Mouse (Mus musculus) liver, adult 2 months (tissue): ENCODE measurements at regions not wholly inside any gene's neighbourhood (a gene's known extent, or its start where the extent isn't known, plus 50 kb on each side); places are given as distances from the start of the nearest gene placed in this dataset.

ENCODE experiments used
- DNase-seq: peaks from one replicate; pipeline ENCODE4 v3.0.0-alpha.2; 2011; ENCODE audit warnings: low read depth, low spot score; ENCODE audit errors: extremely low read depth
- H3K27ac ChIP-seq: fragments of 200-500 bp; replicated peaks from 2 replicates; pipeline ENCODE4 v1.5.1; 2012; ENCODE audit warnings: low read depth, mild to moderate bottlenecking, control low read depth, inconsistent platforms, low read length; ENCODE audit not compliant: insufficient read depth
- H3K27me3 ChIP-seq: fragments of 200-500 bp; 2 replicates; pipeline ENCODE4 v1.6.1; 2012; ENCODE audit warnings: mild to moderate bottlenecking, moderate library complexity, low read length, inconsistent platforms; ENCODE audit not compliant: control insufficient read depth, insufficient read depth
- H3K36me3 ChIP-seq: fragments of 200-500 bp; 2 replicates; pipeline ENCODE4 v1.6.1; 2012; ENCODE audit warnings: low read length, inconsistent platforms; ENCODE audit not compliant: control insufficient read depth, insufficient read depth
- H3K4me1 ChIP-seq: fragments of 200-500 bp; 2 replicates; pipeline ENCODE4 v1.6.1; 2011; ENCODE audit warnings: low read length; ENCODE audit not compliant: control insufficient read depth, insufficient read depth
- H3K4me3 ChIP-seq: fragments of 200-500 bp; 2 replicates; pipeline ENCODE4 v1.5.1; 2011; ENCODE audit warnings: low read depth, mild to moderate bottlenecking, control low read depth, low read length, moderate library complexity; ENCODE audit not compliant: insufficient read depth
- H3K79me2 ChIP-seq: fragments of 200-500 bp; 2 replicates; pipeline ENCODE4 v1.6.1; 2012; ENCODE audit warnings: inconsistent platforms, mild to moderate bottlenecking, low read length, moderate library complexity; ENCODE audit not compliant: control insufficient read depth, insufficient read depth
- H3K9ac ChIP-seq: fragments of 200-500 bp; 2 replicates; pipeline ENCODE4 v1.6.1; 2012; ENCODE audit warnings: low read depth, mild to moderate bottlenecking, control low read depth, inconsistent platforms, low read length
- CTCF ChIP-seq: fragments of 200-500 bp; IDR thresholded peaks from 2 replicates; pipeline ENCODE4 v1.5.1; 2011; ENCODE audit warnings: low read depth, low read length, control low read depth
- POLR2A ChIP-seq: fragments of 200-500 bp; IDR thresholded peaks from 2 replicates; pipeline ENCODE4 v1.6.1; 2011; ENCODE audit warnings: low read length, control low read depth; ENCODE audit not compliant: insufficient read depth; ENCODE audit errors: extremely low read depth
- WGBS: fragments of 180-500 bp; shearing (Covaris S2); methylation state at CpG from one replicate; pipeline ENCODE4 v1.1.7; 2018; 5-methylcytosine and 5-hydroxymethylcytosine counted together

GRCm38 (mm10) chr16:30758041-30758440, 158.5 kb downstream of the Fam43a start:
- no peaks in the 10 kb centered on the region for H3K27me3 ChIP-seq
- H3K79me2 ChIP-seq = no peaks in the 10 kb centered on the region
- TF ChIP-seq CTCF = no peak
- TF ChIP-seq POLR2A = no peak
- WGBS = 71% methylated on average over 6 of the region's 6 CpGs
- peaks cover 5% of the 10 kb centered on the region for H3K4me1 ChIP-seq
- H3K4me3 ChIP-seq = no peak overlapping the region
- no peaks in the 10 kb centered on the region for H3K36me3 ChIP-seq
- no peak overlapping the region for H3K9ac ChIP-seq
- H3K27ac ChIP-seq = no peak overlapping the region
- no peak for DNase-seq

- Histone ChIP-seq H3K27ac (no peak overlapping the region), H3K36me3 (no peaks in the 10 kb centered on the region), H3K4me3 (no peak overlapping the region), H3K27me3 (no peaks in the 10 kb centered on the region), H3K4me1 (peaks cover 5% of the 10 kb centered on the region), H3K9ac (no peak overlapping the region), H3K79me2 (no peaks in the 10 kb centered on the region)
- no peak for TF ChIP-seq POLR2A
- TF ChIP-seq CTCF = no peak
- DNase-seq = no peak
- WGBS = 95% methylated on average over 8 of the region's 8 CpGs
Observed at GRCm38 (mm10) chr16:30759503-30759902, 160.0 kb downstream of the Fam43a start.

GRCm38 (mm10) chr16:30761201-30761710, 161.7 kb downstream of the Fam43a start:
- H3K27me3 ChIP-seq = no peaks in the 10 kb centered on the region
- TF ChIP-seq POLR2A (no peak), CTCF (no peak)
- WGBS = 82% methylated on average over 8 of the region's 8 CpGs

GRCm38 (mm10) chr16:30762898-30763595, 163.5 kb downstream of the Fam43a start:
- Histone ChIP-seq H3K4me3 (no peak overlapping the region), H3K9ac (no peak overlapping the region), H3K27ac (no peak overlapping the region), H3K27me3 (no peaks in the 10 kb centered on the region), H3K4me1 (no peaks in the 10 kb centered on the region), H3K79me2 (no peaks in the 10 kb centered on the region), H3K36me3 (no peaks in the 10 kb centered on the region)
- TF ChIP-seq POLR2A (no peak), CTCF (no peak)
- WGBS = 89% methylated on average over 14 of the region's 14 CpGs
- no peak for DNase-seq

More at GRCm38 (mm10) chr16:30761201-30761710, 161.7 kb downstream of the Fam43a start:
- no peak for DNase-seq
- H3K79me2 ChIP-seq = no peaks in the 10 kb centered on the region
- H3K27ac ChIP-seq = no peak overlapping the region
- no peaks in the 10 kb centered on the region for H3K36me3 ChIP-seq
- no peak overlapping the region for H3K9ac ChIP-seq
- peaks cover 5% of the 10 kb centered on the region for H3K4me1 ChIP-seq
- no peak overlapping the region for H3K4me3 ChIP-seq

- Histone ChIP-seq H3K79me2 (no peaks in the 10 kb centered on the region), H3K27me3 (no peaks in the 10 kb centered on the region), H3K9ac (no peak overlapping the region), H3K27ac (no peak overlapping the region), H3K36me3 (no peaks in the 10 kb centered on the region), H3K4me3 (no peak overlapping the region), H3K4me1 (peaks cover 9% of the 10 kb centered on the region; the same call in 1 of the 2 replicates)
- no peak for DNase-seq
- 90% methylated on average over 4 of the region's 4 CpGs for WGBS
- TF ChIP-seq CTCF (no peak), POLR2A (no peak)
Observed at GRCm38 (mm10) chr16:30765591-30765990, 166.1 kb downstream of the Fam43a start.

GRCm38 (mm10) chr16:30769007-30769442, 169.5 kb downstream of the Fam43a start:
- Histone ChIP-seq H3K27me3 (no peaks in the 10 kb centered on the region), H3K4me1 (peaks cover 9% of the 10 kb centered on the region; the same call in 1 of the 2 replicates), H3K79me2 (no peaks in the 10 kb centered on the region), H3K9ac (no peak overlapping the region), H3K36me3 (no peaks in the 10 kb centered on the region), H3K4me3 (no peak overlapping the region), H3K27ac (no peak overlapping the region)
- WGBS = 4% methylated on average over 5 of the region's 5 CpGs
- peak; percentile 89 for DNase-seq
- TF ChIP-seq POLR2A (no peak), CTCF (no peak)
